Mouse (Mus musculus) forebrain, postnatal 0 days (tissue): Measurements from ENCODE around the gene Pla2g2c. TPM values are rescaled to one million over a fixed set of nuclear protein-coding genes. Genes with fewer than 3 reads are reported as not detected.

Source experiments
- ATAC-seq: fragments of 200-750 bp; cut with Nextera tagmentation; 2 replicates; pipeline ENCODE4 v1.8.0; 2017; ENCODE audit warnings: mild to moderate bottlenecking, moderate library complexity
- DNase-seq: peaks from one replicate; pipeline ENCODE4 v3.0.0-alpha.2; 2015
- H3K27ac ChIP-seq: fragments of 300-500 bp; sonication (generic); 2 replicates; pipeline ENCODE4 v1.5.1; 2014; ENCODE audit warnings: low read depth, mild to moderate bottlenecking, antibody characterized with exemption, low read length, moderate library complexity, mixed read lengths
- H3K27me3 ChIP-seq: fragments of 300-500 bp; sonication (generic); 2 replicates; pipeline ENCODE4 v1.6.1; 2014; ENCODE audit warnings: mild to moderate bottlenecking, low read length, mixed read lengths; ENCODE audit not compliant: insufficient read depth
- H3K36me3 ChIP-seq: fragments of 300-500 bp; sonication (generic); 2 replicates; pipeline ENCODE4 v1.6.1; 2014; ENCODE audit warnings: mild to moderate bottlenecking, moderate library complexity; ENCODE audit not compliant: insufficient read depth
- H3K4me1 ChIP-seq: fragments of 300-500 bp; sonication (generic); 2 replicates; pipeline ENCODE4 v1.6.1; 2014; ENCODE audit warnings: antibody characterized with exemption; ENCODE audit not compliant: insufficient read depth
- H3K4me2 ChIP-seq: fragments of 300-500 bp; sonication (generic); 2 replicates; pipeline ENCODE4 v1.6.1; 2014; ENCODE audit warnings: low read depth, mild to moderate bottlenecking, moderate library complexity
- H3K4me3 ChIP-seq: fragments of 300-500 bp; sonication (generic); 2 replicates; pipeline ENCODE4 v1.5.1; 2014; ENCODE audit warnings: low read depth, low read length, mixed read lengths
- H3K9ac ChIP-seq: fragments of 300-500 bp; sonication (generic); 2 replicates; pipeline ENCODE4 v1.6.1; 2014; ENCODE audit warnings: mild to moderate bottlenecking
- H3K9me3 ChIP-seq: fragments of 300-500 bp; sonication (generic); 2 replicates; pipeline ENCODE4 v1.6.1; 2016; ENCODE audit warnings: low read length
- CTCF ChIP-seq: sonication (generic); IDR thresholded peaks from 2 replicates; pipeline ENCODE4 v1.5.1; 2016; ENCODE audit warnings: antibody characterized with exemption, control low read depth, low read depth
- WGBS: fragments of 180-500 bp; shearing (Covaris S2); extraction: QIAGEN DNeasy Blood & Tissue Kit; methylation state at CpG from one replicate; pipeline ENCODE4 v1.1.7; 2014; 5-methylcytosine and 5-hydroxymethylcytosine counted together
- polyA plus RNA-seq: library from polyadenylated mRNA; unstranded; fragments of >200 nt; fragmentation: Nextera tagmentation; extraction: Ambion mirVana; gene quantifications from 2 replicates; pipeline ENCODE4 v1.2.1, GENCODE M21; 2015
- total RNA-seq: library from RNA; depleted of rRNA; stranded (reverse); fragments of >200 nt; gene quantifications from 2 replicates; pipeline ENCODE4 v1.2.3, GENCODE M21; 2014

The Pla2g2c gene
- total and polyA plus RNA-seq, 2 experiments from 2014 or later: 0.24 to 0.42 TPM

DNA sequence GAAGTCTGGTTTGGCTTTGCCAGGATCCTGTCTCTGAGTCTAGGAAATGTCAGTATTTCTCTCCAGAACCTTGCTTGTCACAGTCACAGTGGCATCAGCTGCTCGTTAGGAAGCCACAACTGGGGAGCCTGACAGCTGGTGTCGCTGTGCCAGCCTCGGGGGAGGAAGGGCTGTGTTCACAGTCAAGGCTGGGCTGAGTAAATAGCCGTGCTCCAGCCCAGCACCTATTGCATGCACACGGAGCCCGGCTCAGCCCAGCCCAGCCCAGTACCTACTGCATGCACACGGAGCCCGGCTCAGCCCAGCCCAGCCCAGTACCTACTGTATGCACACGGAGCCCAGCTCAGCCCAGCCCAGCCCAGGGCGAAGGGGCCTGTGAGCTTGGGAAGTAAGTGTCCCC lies 23.3 kb downstream of the Pla2g2c start:
- no peak overlapping the region for H3K4me2 ChIP-seq
- no peak overlapping the region for H3K4me3 ChIP-seq
- TF ChIP-seq CTCF: peak; percentile 33; the same call in 1 of the 2 replicates
- DNase-seq: no peak
- ATAC-seq: peak; percentile 53
- no peaks in the 10 kb centered on the region for H3K4me1 ChIP-seq
- H3K27ac ChIP-seq: no peak overlapping the region
- no peaks in the 10 kb centered on the region for H3K9me3 ChIP-seq
- H3K36me3 ChIP-seq: no peaks in the 10 kb centered on the region
- no peaks in the 10 kb centered on the region for H3K27me3 ChIP-seq
- H3K9ac ChIP-seq: no peak overlapping the region
- WGBS: 50% methylated on average over 9 of the region's 10 CpGs

DNA sequence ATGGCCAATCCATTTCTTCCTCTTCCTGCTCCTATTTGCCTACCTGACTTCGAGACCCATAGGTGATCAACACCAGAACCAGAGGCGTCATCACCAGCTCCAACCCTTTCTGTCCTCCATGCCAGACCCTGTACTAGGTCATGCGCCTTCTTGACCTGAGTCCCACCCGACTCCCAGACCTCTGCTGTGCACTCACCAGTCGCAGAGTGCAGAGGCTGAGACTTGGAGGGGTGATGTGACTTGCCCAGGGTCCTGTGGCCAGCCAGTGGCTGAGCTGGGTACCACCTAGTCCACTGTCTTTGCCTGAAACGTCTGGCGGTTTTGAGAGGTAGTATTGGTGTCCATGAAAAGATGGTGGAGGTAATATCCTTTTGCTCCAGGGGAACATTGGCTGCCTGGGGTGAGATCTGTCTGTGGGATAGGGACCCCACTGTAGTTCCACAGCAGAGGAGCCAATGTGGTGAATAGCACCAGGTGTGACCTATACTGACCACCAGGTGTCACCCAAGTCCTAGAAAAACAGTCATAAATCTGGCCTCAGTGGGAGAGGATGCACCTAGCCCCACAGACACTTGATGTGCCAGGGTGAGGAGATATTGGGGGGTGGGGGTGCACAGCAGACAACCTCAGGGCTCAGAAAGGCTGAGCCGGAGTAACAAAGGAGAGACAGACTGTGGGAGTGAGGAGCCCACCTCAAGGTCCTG lies 23.9 kb downstream of the Pla2g2c start:
- ATAC-seq (peak; percentile 80), DNase-seq (peak; percentile 78)
- Histone ChIP-seq H3K27me3 (no peaks in the 10 kb centered on the region), H3K4me2 (no peak overlapping the region), H3K9ac (no peak overlapping the region), H3K27ac (no peak overlapping the region), H3K9me3 (no peaks in the 10 kb centered on the region), H3K36me3 (no peaks in the 10 kb centered on the region), H3K4me3 (no peak overlapping the region), H3K4me1 (no peaks in the 10 kb centered on the region)
- peak; percentile 85 for TF ChIP-seq CTCF
- WGBS: 54% methylated on average over 8 of the region's 8 CpGs

DNA sequence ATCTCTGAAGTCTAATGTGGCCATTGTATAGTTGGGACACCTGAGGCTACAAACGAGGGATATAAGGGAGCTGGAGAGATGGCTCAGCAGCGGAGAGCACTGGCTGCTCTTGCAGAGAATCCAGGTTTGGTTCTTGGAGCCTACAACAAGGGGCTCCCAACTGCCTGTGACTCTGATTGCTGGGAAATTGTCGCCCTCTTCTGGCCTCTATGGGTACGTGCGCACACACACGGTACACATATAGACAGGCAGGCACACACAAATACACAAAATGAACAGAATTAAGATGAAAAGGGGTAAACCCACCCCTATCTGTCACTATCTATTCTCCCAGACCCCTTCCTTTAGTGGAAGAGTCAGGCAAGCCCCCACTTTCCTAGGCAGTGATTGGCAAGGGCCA lies 28.0 kb downstream of the Pla2g2c start:
- H3K9ac ChIP-seq: no peak overlapping the region
- no peaks in the 10 kb centered on the region for H3K4me1 ChIP-seq
- no peaks in the 10 kb centered on the region for H3K27me3 ChIP-seq
- TF ChIP-seq CTCF: peak; percentile 20
- no peak overlapping the region for H3K27ac ChIP-seq
- H3K9me3 ChIP-seq: no peaks in the 10 kb centered on the region
- ATAC-seq (no peak), DNase-seq (no peak)
- no peaks in the 10 kb centered on the region for H3K36me3 ChIP-seq
- no peak overlapping the region for H3K4me3 ChIP-seq
- no peak overlapping the region for H3K4me2 ChIP-seq
- WGBS: 91% methylated on average over 6 of the region's 6 CpGs

DNA sequence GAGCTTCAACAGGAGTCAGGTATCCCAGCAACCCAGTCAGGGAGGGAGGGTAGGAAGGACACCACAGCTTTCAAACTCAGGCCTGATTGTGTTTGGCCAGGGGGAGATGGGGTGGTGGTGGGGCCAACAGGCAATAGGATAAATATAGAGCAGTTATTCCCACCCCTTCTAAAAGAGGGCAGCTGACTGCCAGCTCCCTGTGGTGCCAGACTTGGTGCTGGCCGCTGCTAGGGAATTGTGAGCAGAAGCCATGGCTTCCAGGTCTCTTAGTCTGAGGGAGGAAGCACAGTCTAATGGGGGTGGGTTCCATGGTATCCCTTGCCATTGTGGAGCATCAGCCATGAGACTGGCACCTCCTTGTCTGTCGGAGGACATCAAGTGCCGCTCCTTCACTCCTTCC lies 29.0 kb downstream of the Pla2g2c start:
- no peak for DNase-seq
- H3K4me1 ChIP-seq: no peaks in the 10 kb centered on the region
- H3K36me3 ChIP-seq: no peaks in the 10 kb centered on the region
- no peaks in the 10 kb centered on the region for H3K27me3 ChIP-seq
- no peak overlapping the region for H3K9ac ChIP-seq
- no peak overlapping the region for H3K4me3 ChIP-seq
- no peak overlapping the region for H3K4me2 ChIP-seq
- WGBS: 90% methylated on average over 3 of the region's 3 CpGs
- TF ChIP-seq CTCF: no peak
- ATAC-seq: no peak
- H3K27ac ChIP-seq: no peak overlapping the region
- H3K9me3 ChIP-seq: no peaks in the 10 kb centered on the region

DNA sequence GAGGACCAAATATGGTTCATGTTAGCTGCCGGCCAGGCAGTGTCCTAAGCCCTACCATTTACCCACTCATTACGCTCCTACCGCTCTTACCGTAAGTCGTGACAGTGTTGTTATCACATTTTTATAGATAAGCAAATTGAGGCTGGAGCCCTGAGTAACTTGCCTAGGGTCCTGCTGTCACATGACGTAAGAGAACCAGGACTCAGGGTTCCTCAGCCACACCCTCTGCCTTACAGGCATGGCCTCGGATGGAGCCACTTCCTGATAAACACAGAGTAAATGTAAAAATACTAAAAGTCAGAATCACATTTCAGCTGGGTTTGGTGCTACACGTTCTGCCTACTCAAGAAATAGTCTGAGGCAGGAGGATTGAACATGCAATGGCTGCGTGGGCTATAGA lies 29.8 kb downstream of the Pla2g2c start:
- 92% methylated on average over 9 of the region's 9 CpGs for WGBS
- TF ChIP-seq CTCF: no peak

DNA sequence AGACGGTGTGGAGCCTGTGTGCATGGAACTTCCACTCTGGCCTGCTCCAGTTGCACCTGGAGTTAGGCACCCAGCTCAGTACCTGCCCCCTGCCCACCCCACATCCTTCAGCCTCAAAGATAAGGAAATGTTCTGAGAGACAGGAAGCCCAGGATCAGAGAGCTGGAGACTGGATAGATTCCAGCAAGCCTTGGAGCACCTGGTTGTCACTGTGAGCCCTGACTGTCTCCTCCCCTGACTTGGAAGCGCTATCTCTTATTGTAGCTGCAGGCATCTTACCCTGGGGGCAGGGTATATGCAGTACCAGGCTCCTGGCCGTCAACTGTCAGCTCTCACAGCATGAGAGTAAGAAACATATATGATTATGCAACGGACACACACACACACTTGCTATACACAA lies 30.8 kb downstream of the Pla2g2c start:
- ATAC-seq: no peak
- no peak for TF ChIP-seq CTCF
- Histone ChIP-seq H3K4me3 (no peak overlapping the region), H3K4me2 (no peak overlapping the region), H3K27me3 (no peaks in the 10 kb centered on the region), H3K36me3 (no peaks in the 10 kb centered on the region), H3K4me1 (no peaks in the 10 kb centered on the region), H3K9ac (no peak overlapping the region), H3K9me3 (no peaks in the 10 kb centered on the region), H3K27ac (no peak overlapping the region)
- no peak for DNase-seq
- WGBS: 63% methylated on average over 4 of the region's 4 CpGs

More for the DNA sequence above, 29.8 kb downstream of the Pla2g2c start:
- H3K9ac ChIP-seq: no peak overlapping the region
- DNase-seq (no peak), ATAC-seq (no peak)
- H3K4me3 ChIP-seq: no peak overlapping the region
- H3K4me2 ChIP-seq: no peak overlapping the region
- no peak overlapping the region for H3K27ac ChIP-seq
- H3K27me3 ChIP-seq: no peaks in the 10 kb centered on the region
- no peaks in the 10 kb centered on the region for H3K36me3 ChIP-seq
- no peaks in the 10 kb centered on the region for H3K9me3 ChIP-seq
- H3K4me1 ChIP-seq: no peaks in the 10 kb centered on the region

DNA sequence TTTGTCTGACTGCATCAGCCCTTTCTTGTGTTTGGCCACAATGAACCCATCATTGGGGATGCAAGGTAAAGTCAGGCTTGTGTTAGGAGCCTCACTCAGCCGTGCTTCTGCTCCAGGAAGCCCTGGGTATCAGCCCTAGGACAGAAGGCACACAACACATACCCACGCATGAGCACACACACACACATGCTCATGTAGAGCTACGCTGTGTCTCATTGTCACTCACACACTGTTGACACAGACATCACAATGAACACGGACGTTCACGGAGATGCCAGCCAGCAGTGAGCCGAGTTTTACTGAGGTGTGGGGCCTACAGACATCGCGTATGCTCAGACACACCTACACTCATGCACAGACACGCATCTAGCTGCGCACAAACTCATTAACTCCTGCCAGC lies 31.4 kb downstream of the Pla2g2c start:
- Histone ChIP-seq H3K36me3 (no peaks in the 10 kb centered on the region), H3K27ac (no peak overlapping the region), H3K4me2 (no peak overlapping the region), H3K9ac (no peak overlapping the region), H3K9me3 (no peaks in the 10 kb centered on the region), H3K27me3 (no peaks in the 10 kb centered on the region), H3K4me3 (no peak overlapping the region), H3K4me1 (no peaks in the 10 kb centered on the region)
- DNase-seq: no peak
- 69% methylated on average over 11 of the region's 11 CpGs for WGBS
- ATAC-seq: no peak
- TF ChIP-seq CTCF: no peak

DNA sequence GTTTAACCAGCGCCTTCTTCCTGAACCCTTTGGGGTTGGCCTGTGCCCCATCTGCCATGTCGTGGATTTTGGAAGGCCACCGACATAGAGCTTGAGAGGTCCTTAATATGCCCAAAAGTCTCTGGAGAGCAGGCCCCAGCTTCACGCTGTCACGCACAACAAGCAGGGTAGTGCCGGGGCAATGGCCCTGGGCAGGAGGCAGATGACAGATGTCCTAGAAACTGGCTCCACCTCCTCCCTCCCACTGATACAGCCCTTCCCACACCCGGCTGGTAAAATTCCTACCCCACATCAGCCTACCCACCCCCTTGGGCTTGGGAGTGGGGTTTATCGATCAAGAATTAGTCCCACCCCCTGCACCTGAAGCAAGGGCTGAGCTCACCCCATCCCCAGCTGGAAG lies 32.8 kb downstream of the Pla2g2c start, which contains the start of gene Pla2g2f:
Gene Pla2g2f (minus strand): TSS at position 211 of the 400 bp plus-strand sequence.
- Histone ChIP-seq H3K4me3 (no peak within 1 kb of the TSS), H3K4me1 (no peaks in the 10 kb centered on the region), H3K4me2 (no peak within 1 kb of the TSS), H3K9ac (no peak within 1 kb of the TSS), H3K36me3 (no peaks in the 10 kb centered on the region), H3K27me3 (no peaks in the 10 kb centered on the region), H3K9me3 (no peaks in the 10 kb centered on the region), H3K27ac (no peak within 1 kb of the TSS)
- 79% methylated on average over 8 of the region's 8 CpGs for WGBS
- DNase-seq (no peak), ATAC-seq (no peak)
- no peak for TF ChIP-seq CTCF
